Mouse (Mus musculus) neural tube, embryonic 12.5 days (tissue): ENCODE data around the gene AI481877. TPM values are rescaled to one million over a fixed set of nuclear protein-coding genes. Genes with fewer than 3 reads are reported as not detected.

Experiments
- polyA plus RNA-seq: library from polyadenylated mRNA; unstranded; fragments of >200 nt; fragmentation: Nextera tagmentation; extraction: Ambion mirVana; gene quantifications from 2 replicates; pipeline ENCODE4 v1.2.1, GENCODE M21; 2016

The AI481877 gene
- polyA plus RNA-seq, 1 experiment from 2014 or later: not detected

Other genes with a start within 250 kb of the AI481877 start
- gene Ecpas, start 226.2 kb downstream of the AI481877 start, polyA plus RNA-seq: 39.0 and 39.7 TPM in 2 replicates
- gene Zkscan16, start 195.4 kb downstream of the AI481877 start, polyA plus RNA-seq: 0.50 and 1.2 TPM in 2 replicates
- 10.8 and 12.1 TPM in 2 replicates for gene Ptgr1, start 151.9 kb downstream of the AI481877 start, polyA plus RNA-seq
- gene Dnajc25, start 143.9 kb downstream of the AI481877 start, polyA plus RNA-seq: 5.9 and 8.1 TPM in 2 replicates
- 10.0 and 10.4 TPM in 2 replicates for gene Gm20503, start 135.8 kb downstream of the AI481877 start, polyA plus RNA-seq
- gene Gng10, start 103.9 kb downstream of the AI481877 start, polyA plus RNA-seq: 102 and 104 TPM in 2 replicates
- gene Ugcg, start 50.3 kb upstream of the AI481877 start, polyA plus RNA-seq: 15.5 and 15.8 TPM in 2 replicates